23 mouse cellular contexts compared by ENCODE assay signal in genomic region chr17:57678161-57678560, GRCm38 (mm10).
DNase-seq lines count a peak whose midpoint lies in the region; ATAC-seq lines count a peak whose summit lies in the region.
"Had no signal": no experiment of that assay in that cellular context is flagged by ENCODE, and none has a peak within 500 bp of the region (broad histone marks: within the 10 kb centered on the region; RNA-seq: fewer than 3 reads in every experiment).

No protein-coding gene starts in this region.

- DNase-seq in frontal cortex, postnatal 10 days (ENCODE audit: low spot score in 2 of 2) = no peak
- peak; percentile 12 for DNase-seq in left cerebral cortex, adult 11 months (ENCODE audit: low spot score)
- no peak for DNase-seq in left cerebral cortex, postnatal 4 days
- peak; percentile 77 for DNase-seq in brain, adult 2 months (ENCODE audit: low read depth, low spot score)
- no peak for DNase-seq in cerebellum, adult 8-10 months
- DNase-seq: adrenal gland, postnatal 10 days; adrenal gland, postnatal 36 days; B cell, adult 2 months; cerebellum, adult 11 months; cerebellum, adult 2 months; cerebellum, postnatal 10 days; cerebellum, postnatal 36 days; embryo, embryonic 11 days; gastrocnemius, postnatal 25 days; heart, adult 18-20 months; heart, postnatal 10 days; heart, postnatal 36 days had no signal

- peak; percentile 98 for ATAC-seq in frontal cortex, adult (ENCODE audit: low TSS enrichment)
- ATAC-seq: forebrain, embryonic 13.5 days; forebrain, embryonic 16.5 days; hindbrain, embryonic 16.5 days; intestine, embryonic 15.5 days; Patski had no signal

- intact Hi-C loops in left cerebral cortex, postnatal 4 days (cut with DNase I) = no loop called here

Comparison
In these comparisons a context has a peak if more than half of its experiments do, and no peak if none do; other contexts are left out.
1. DNase-seq: peak in left cerebral cortex, adult 11 months (single experiment) and brain, adult 2 months (single experiment); none in frontal cortex, postnatal 10 days (0 of 2), left cerebral cortex, postnatal 4 days (single experiment) and cerebellum, adult 8-10 months (single experiment).